Mouse (Mus musculus) layer of hippocampus, adult 2 months (tissue): ENCODE measurements around the gene Ptchd1. TPM values are rescaled to one million over a fixed set of nuclear protein-coding genes. Genes with fewer than 3 reads are reported as not detected.

ENCODE experiments used
- DNase-seq, 2 experiments: peaks; one replicate each; pipeline ENCODE4 v3.0.0; 2022; ENCODE audit warnings: low spot score in 2 of 2
- H3K27ac ChIP-seq: fragments of 200-600 bp; 2 replicates; pipeline ENCODE4 v1.8.1; 2022
- H3K4me3 ChIP-seq: fragments of 200-600 bp; 2 replicates; pipeline ENCODE4 v1.8.1; 2022; ENCODE audit warnings: mild to moderate bottlenecking
- CTCF ChIP-seq: fragments of 200-600 bp; conservative IDR thresholded peaks from 2 replicates; pipeline ENCODE4 v1.8.1; 2022; ENCODE audit warnings: antibody characterized with exemption, mild to moderate bottlenecking, moderate library complexity
- long read RNA-seq, 2 experiments: library from polyadenylated mRNA; stranded (forward); transcript quantifications; one replicate each; pipeline ENCODE4 v2.0.0; 2021; ENCODE audit warnings: borderline mapping rate in 2 of 2
- total RNA-seq, 2 experiments: library from RNA; stranded (reverse); gene quantifications; 2 replicates each; pipeline ENCODE4 v1.2.3; 2021

The Ptchd1 gene
- total RNA-seq = 1 to 10 TPM; 5.8 to 6.6 TPM
- long read RNA-seq, experiment 1, partial matches to known transcripts = 0 of 1 reads
- long read RNA-seq, experiment 1, other reads (novel, unspliced or antisense) = 1 of 1 reads
- long read RNA-seq, experiment 2, partial matches to known transcripts = 0 of 1 reads
- long read RNA-seq, experiment 2, other reads (novel, unspliced or antisense) = 1 of 1 reads

DNA sequence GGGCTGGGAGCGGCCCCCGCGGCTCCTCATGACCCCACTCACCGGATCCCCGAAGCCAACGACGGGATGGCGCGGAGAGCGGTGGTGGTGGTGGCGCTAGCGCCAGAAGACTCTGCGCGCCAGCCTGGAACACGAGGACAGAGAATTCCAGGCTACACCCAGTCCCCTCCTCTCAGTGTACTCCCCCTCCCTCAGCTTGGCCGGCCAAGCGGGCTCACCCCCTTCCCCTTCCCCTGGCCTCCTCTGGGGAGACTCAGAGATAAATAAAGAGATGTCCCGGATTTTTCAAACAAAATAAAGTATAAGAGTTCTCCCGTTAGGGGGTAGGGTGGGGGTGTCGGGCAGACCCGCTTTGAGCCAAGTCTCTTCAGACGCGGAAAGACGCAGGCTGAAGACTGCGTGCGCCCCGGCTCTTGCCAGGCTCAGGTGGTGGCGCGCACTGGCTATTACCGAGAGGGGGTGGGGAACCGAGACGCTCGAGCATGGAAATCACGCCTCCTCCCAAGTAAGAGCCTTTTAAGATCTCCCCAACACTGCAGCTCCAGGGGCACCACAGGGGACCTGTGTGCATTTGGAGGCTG is at the start of gene Ptchd1:
Gene Ptchd1 (minus strand): TSS at position 114 of the 581 bp plus-strand sequence.
- Histone ChIP-seq H3K27ac (peak within 1 kb of the TSS; percentile 72), H3K4me3 (peak within 1 kb of the TSS; percentile 56)
- no peak for TF ChIP-seq CTCF
- DNase-seq = peak in 1 of 2 experiments; percentile 18

DNA sequence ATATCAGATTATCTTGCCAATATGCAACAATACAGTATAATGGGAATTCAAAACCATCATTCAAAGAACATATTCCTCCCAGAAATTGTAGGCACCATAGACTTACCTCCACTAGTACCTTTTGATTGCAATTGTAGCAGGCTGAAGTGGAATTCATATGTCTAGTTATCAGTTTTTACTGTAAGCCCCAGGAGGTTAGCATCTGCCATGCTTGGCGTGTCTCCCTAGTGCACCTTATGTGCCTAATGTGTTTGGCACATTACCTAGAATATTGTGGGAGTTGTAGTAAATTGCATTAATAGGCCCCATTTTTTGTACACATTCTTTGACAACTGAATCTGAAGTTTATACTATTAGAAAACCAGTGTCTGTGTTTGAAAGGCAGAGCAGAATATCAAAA is 34.4 kb upstream of the Ptchd1 start:
- DNase-seq = peak; percentile 3 to 13
- no peak overlapping the region for H3K4me3 ChIP-seq
- no peak overlapping the region for H3K27ac ChIP-seq
- no peak for TF ChIP-seq CTCF

DNA sequence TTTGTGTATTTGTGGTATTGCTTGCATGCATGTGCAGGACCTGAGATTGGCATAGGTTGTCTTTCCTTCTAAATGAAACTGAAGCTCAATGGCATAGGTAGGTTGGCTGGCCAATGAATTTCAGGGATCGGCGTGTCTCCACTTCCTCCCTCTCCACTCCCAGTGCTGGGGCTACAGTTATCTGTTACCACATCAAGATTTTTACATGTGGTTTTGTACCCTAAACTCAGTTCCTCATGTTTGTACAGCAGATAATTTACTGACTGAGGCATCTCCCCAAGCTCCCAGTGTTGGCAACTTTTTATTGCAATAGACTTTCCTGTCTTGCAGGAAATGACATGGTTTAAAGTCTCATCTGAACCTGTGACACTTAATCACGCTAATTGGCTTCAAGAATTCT is 22.4 kb upstream of the Ptchd1 start:
- H3K27ac ChIP-seq = no peak overlapping the region
- no peak for TF ChIP-seq CTCF
- no peak overlapping the region for H3K4me3 ChIP-seq
- no peak for DNase-seq

DNA sequence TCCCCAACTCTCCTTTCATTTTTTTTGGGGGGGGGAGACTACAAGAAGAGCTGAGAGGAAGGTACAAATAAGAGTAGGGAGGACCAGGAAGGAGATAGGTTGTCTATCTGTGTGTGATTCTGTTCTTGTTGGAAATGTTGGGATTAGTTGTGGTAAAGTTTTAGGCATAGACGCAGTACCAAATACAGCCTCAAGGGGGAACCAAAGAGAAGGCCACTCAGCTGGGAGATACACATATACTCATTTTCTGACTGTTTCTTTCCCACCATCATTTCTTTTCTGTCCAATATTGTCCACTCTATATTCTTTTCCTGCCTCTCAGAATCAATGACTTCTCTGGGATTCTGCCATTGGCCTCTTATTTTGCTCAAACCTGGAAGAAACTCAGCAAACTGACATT is 20.4 kb upstream of the Ptchd1 start:
- Histone ChIP-seq H3K4me3 (no peak overlapping the region), H3K27ac (no peak overlapping the region)
- peak; percentile 84 for TF ChIP-seq CTCF
- peak in 1 of 2 experiments; percentile 42 for DNase-seq

DNA sequence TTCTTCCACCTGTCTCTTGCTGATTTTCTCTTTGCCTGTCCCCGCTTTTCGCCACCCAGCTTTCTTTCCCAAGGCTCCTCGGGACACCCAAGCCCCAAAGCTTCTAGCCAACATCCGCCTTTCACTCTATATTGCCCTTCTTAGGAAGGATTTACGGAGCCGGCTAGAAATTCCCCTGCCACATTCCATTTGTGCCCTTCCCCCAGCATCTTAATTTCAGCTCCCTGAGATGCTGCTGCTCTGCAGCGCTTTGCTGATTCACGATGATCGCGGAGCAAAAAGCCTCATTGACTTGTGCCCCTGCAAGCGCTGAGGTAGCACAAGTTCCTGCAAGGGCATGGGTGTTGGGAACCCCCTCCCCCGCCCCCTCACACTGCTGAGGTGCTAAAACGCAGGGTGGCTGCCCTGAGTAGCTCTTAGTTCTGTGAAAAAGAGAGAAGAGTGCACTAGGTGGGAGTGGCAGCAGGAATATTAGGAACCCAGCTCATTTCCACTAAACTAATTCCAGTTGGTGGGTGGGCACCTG is 2.1 kb upstream of the Ptchd1 start:
- no peak overlapping the region for H3K4me3 ChIP-seq
- TF ChIP-seq CTCF = no peak
- no peak overlapping the region for H3K27ac ChIP-seq
- no peak for DNase-seq

DNA sequence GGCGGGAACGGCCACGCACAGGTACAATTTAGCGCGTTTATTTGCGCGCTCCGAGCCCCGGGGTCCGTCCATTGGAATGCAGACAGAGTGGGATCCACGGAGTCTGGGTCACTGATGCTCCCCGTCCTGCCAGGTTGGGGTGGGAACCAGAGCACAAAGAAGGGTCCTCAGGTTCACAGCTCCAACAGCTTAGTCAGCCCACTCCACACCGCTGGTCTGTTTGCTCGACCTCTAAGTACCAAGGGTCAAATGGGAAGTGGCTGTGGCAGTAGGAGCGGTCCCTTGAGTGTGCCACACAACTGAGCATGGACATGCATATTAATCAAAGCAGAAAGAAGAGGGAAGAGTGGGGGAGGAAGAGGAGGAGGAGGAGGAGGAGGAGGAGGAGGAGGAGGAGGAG is 1.3 kb upstream of the Ptchd1 start:
- no peak for DNase-seq
- no peak for TF ChIP-seq CTCF
- peak overlapping the region; percentile 56 for H3K4me3 ChIP-seq
- H3K27ac ChIP-seq = no peak overlapping the region

DNA sequence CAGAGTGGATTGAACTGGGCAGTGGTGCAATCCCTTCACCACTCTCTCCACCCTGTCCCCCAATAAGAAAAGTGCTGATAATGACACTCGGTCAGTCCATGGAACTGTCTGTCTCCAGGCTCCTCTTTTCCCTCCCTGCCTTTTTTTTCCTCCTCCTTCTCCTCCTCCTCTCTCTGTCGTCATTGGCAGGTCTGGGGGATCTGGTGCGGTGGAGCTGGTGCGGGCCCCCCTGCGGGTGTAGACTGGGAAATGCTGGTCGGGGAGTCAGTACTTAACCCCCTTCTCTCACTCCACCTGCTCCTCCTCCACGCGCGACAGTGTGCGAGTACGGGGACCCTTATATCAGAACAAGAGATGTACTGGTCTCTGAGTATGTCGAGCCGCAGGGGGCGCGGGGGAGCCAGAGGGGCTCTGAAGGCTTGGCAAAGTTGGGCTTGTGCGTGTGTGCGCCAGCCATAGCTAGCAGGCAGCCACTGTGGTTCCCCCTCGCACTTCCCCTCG is 777 bp upstream of the Ptchd1 start, which contains the start of gene Gm15155:
Gene Gm15155 (plus strand): TSS at position 401 of the 501 bp plus-strand sequence.
- peak within 1 kb of the TSS; percentile 51; the same call in 1 of the 2 replicates for H3K27ac ChIP-seq
- peak within 1 kb of the TSS; percentile 56 for H3K4me3 ChIP-seq
- peak in 1 of 2 experiments; percentile 8 for DNase-seq
- no peak for TF ChIP-seq CTCF

DNA sequence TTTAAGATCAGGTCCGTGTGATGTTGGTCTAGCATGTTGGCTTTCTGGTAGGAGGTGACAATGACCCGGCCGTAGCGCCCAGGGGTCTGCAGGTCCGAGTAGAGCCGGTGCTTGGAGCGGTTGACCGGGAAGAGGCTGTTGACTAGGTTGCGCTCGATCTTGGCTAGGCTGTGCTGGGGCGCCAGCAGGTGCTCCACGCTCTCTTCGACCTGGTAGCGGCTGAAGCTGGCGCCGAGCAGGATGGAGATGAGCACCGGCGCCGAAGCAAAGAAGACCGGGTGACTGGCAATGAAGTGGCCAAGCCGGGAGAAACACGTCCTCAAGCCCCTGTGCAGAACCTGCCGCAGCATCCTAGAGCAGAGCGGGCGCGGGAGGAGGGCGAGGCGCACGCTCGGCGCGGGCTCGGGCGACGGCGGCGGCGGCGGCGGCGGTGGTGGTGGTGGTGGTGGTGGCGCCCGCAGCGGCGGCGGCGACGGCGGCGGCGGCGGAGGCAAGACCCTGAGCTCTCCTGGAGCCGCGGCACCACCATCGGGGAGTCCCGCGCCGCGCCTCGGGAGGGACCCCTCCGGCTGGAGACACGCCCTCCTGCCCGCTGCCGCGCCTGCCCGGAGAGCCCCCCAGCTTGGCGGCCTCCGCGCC is 534 bp downstream of the Ptchd1 start:
- TF ChIP-seq CTCF = no peak
- DNase-seq = peak in 1 of 2 experiments; percentile 17

DNA sequence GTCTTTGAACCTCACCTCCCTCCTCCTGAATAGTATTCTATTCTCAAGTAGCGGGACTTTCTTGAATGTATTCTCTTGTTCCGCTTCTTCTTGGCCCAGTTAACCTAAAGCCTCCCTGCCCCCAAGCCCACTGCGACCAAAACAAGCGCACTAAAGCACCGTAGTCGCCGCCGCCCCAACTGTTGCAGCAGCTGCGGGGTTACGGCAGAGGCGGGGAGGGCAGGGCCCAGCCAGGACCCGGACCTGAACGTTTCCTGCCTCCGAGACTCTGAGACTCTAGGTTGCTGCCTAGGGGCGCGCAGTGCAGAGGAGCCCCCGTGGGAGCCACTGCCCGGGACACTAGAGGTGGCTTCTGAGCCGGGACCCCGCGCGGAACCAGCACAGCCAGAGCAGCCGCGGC is 1.1 kb downstream of the Ptchd1 start:
- Histone ChIP-seq H3K4me3 (peak overlapping the region; percentile 56), H3K27ac (peak overlapping the region; percentile 72)
- TF ChIP-seq CTCF = no peak
- no peak for DNase-seq

More for the DNA sequence above, 534 bp downstream of the Ptchd1 start:
- peak overlapping the region; percentile 56 for H3K4me3 ChIP-seq
- H3K27ac ChIP-seq = peak overlapping the region; percentile 72

DNA sequence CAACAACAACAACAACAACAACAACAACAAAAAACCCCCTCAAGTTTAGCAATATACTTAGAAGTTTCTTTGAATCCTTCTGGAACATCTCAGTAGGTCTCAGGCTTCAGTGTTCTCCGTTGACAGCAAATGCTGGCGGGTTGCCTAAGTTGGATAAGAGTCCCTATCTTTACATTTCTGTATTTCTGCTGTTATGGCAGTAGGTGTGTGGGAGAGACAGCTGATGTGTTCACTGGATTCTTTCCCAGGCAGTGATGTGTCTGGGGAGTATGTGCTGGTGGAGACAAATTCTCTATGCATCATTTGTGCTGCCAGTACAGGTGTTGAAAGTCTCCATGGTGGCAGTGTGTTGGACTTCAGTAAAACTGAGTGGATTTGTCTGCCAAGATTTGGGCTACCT is 22.4 kb downstream of the Ptchd1 start:
- Histone ChIP-seq H3K4me3 (no peak overlapping the region), H3K27ac (no peak overlapping the region)
- DNase-seq = peak in 1 of 2 experiments; percentile 9
- TF ChIP-seq CTCF = no peak

DNA sequence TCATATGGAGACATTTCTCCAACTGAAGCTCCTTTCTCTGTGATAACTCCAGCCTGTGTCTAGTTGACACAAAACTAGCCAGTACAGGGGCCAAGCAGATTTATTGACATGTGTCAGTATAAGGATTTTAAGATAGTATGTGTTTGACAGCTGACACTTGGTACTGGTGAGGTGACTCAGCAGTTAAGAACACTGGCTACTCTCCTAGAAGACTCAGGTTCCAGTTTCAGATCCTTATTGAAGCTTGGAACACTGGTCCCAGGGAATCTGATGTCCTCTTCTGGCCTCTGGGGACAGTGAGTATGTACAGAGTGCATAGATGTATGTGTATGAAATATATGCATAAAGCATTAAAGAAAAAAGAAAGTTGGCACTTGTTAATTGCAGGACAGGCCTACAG is 27.2 kb downstream of the Ptchd1 start:
- no peak for TF ChIP-seq CTCF
- Histone ChIP-seq H3K27ac (no peak overlapping the region), H3K4me3 (no peak overlapping the region)
- no peak for DNase-seq

DNA sequence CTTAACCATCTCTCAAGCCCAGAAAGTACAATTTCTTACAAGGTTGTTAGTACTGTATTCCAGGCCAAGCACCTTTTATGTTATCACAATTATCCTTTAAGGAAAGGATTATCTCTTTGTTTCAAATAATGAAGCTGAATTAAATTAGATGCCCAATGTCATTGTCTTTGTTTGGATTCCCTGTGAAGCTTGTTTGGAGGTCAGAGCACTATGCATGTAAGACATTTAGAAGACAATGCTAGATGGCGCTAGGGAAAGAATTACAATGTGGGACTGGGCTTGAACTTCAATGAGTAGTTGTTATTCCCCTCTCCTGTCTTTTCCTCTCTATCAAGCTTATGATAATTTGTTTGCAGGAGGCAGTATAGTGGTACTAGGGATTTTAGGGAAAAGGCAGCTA is 28.9 kb downstream of the Ptchd1 start:
- TF ChIP-seq CTCF = no peak
- no peak overlapping the region for H3K27ac ChIP-seq
- no peak for DNase-seq
- no peak overlapping the region for H3K4me3 ChIP-seq

DNA sequence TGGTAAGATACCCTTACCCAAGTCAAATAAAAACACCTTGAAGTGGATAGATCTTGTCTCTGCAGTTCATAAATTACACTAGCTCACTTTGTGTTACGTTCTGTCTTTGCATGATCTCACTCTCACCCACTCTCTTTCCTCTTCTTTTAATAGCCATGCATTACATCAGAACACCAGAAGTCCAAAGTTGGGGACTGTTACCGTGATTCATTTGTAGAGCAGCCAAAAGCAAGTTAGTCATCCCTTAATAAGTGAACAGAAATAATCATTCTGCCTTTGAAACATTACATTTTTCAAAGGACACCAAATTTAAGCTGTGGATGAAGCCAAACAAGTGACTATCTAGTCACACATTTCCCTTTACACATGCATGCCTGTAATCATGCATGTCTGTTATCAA is 31.1 kb downstream of the Ptchd1 start:
- TF ChIP-seq CTCF = no peak
- DNase-seq = peak in 1 of 2 experiments; percentile 29
- H3K27ac ChIP-seq = no peak overlapping the region
- no peak overlapping the region for H3K4me3 ChIP-seq

DNA sequence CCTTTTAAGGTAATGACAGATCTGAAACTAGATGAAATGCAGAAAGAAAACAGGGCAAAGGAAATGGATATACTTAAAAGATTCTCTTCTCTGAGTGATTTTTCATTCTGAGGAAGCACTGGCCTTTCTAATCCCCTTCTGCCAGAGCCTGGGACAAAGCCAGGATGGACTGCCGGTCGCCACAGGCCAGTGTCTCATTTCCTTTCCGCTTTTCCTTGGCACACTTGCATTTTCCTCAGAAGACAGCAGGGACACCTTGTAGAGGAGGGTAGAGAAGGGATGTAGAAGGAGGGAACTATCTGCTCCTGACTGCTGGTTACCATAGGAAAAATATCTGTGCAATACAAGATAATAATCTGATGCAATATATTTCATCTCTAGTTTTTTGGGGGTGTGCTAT is 32.1 kb downstream of the Ptchd1 start:
- DNase-seq = no peak
- TF ChIP-seq CTCF = no peak
- H3K27ac ChIP-seq = no peak overlapping the region
- H3K4me3 ChIP-seq = no peak overlapping the region
